Mouse (Mus musculus): Measurements from ENCODE around the gene Shc2. TPM values are rescaled to one million over a fixed set of nuclear protein-coding genes. Genes with fewer than 3 reads are reported as not detected.

The Shc2 gene
- total RNA-seq, 2 experiments from 2014 or later = 43.7 to 52.3 TPM

- peak; percentile 85 to 87 for DNase-seq (ENCODE audit: low spot score in 2 of 2)
- intact Hi-C loops (cut with DNase I) = loop anchor here (1.0 to 10.0 kb wide), 3 partner anchors 12 to 915 kb away; partner anchors contain the start of gene Ccdc105
Measured at GRCm38 (mm10) chr10:79669576-79670057, 31.9 kb upstream of the Shc2 start.

GRCm38 (mm10) chr10:79668771-79669575 lies 31.3 kb upstream of the Shc2 start, which contains the start of gene Tpgs1:
Gene Tpgs1, plus strand, starts transcription at chr10:79669369.
- intact Hi-C loops (cut with DNase I) = loop anchor here (1.0 to 10.0 kb wide), 3 partner anchors 12 to 914 kb away; partner anchors contain the start of gene Ccdc105
- DNase-seq (ENCODE audit: low spot score in 2 of 2) = peak; percentile 90 to 92

- intact Hi-C loops (cut with DNase I) = loop anchor here (10.0 kb wide), 1 partner anchor 913 kb away; the partner anchor contains the start of gene Ccdc105
- no peak for DNase-seq (ENCODE audit: low spot score in 2 of 2)
Measured at GRCm38 (mm10) chr10:79668076-79668475, 30.4 kb upstream of the Shc2 start.

GRCm38 (mm10) chr10:79666493-79666892 lies 28.8 kb upstream of the Shc2 start:
- intact Hi-C loops (cut with DNase I) = loop anchor here (10.0 kb wide), 1 partner anchor 912 kb away; the partner anchor contains the start of gene Ccdc105
- DNase-seq (ENCODE audit: low spot score in 2 of 2) = no peak

- intact Hi-C loops (cut with DNase I) = loop anchor here (10.0 kb wide), 1 partner anchor 910 kb away; the partner anchor contains the start of gene Ccdc105
- no peak for DNase-seq (ENCODE audit: low spot score in 2 of 2)
Measured at GRCm38 (mm10) chr10:79665051-79665450, 27.3 kb upstream of the Shc2 start.

- intact Hi-C loops (cut with DNase I) = loop anchor here (10.0 kb wide), 1 partner anchor 909 kb away; the partner anchor contains the start of gene Ccdc105
- peak; percentile 43 to 44 for DNase-seq (ENCODE audit: low spot score in 2 of 2)
Measured at GRCm38 (mm10) chr10:79664131-79664665, 26.5 kb upstream of the Shc2 start, which contains the start of gene Madcam1. Gene Madcam1, plus strand, starts transcription at chr10:79664559.

GRCm38 (mm10) chr10:79661861-79662260 lies 24.1 kb upstream of the Shc2 start:
- intact Hi-C loops (cut with DNase I) = loop anchor here (10.0 kb wide), 1 partner anchor 907 kb away; the partner anchor contains the start of gene Ccdc105
- DNase-seq (ENCODE audit: low spot score in 2 of 2) = no peak

- DNase-seq (ENCODE audit: low spot score in 2 of 2) = no peak
- intact Hi-C loops (cut with DNase I) = loop anchor here (10.0 kb wide), 1 partner anchor 905 kb away; the partner anchor contains the start of gene Ccdc105
Measured at GRCm38 (mm10) chr10:79660298-79660697, 22.6 kb upstream of the Shc2 start.

GRCm38 (mm10) chr10:79658829-79659228 lies 21.1 kb upstream of the Shc2 start:
- no peak for DNase-seq (ENCODE audit: low spot score in 2 of 2)
- intact Hi-C loops (cut with DNase I) = no loop called here

- intact Hi-C loops (cut with DNase I) = no loop called here
- DNase-seq (ENCODE audit: low spot score in 2 of 2) = no peak
Measured at GRCm38 (mm10) chr10:79654946-79655395, 17.3 kb upstream of the Shc2 start.

- DNase-seq (ENCODE audit: low spot score in 2 of 2) = no peak
- intact Hi-C loops (cut with DNase I) = no loop called here
Measured at GRCm38 (mm10) chr10:79652789-79653188, 15.1 kb upstream of the Shc2 start.

GRCm38 (mm10) chr10:79649070-79649751 lies 11.5 kb upstream of the Shc2 start:
- peak; percentile 65 to 79 for DNase-seq (ENCODE audit: low spot score in 2 of 2)
- intact Hi-C loops (cut with DNase I) = loop anchor here (2.0 kb wide), 1 partner anchor 54 kb away; no protein-coding TSS in a partner anchor

GRCm38 (mm10) chr10:79645711-79646110 lies 8.0 kb upstream of the Shc2 start, which contains the start of gene Odf3l2:
Gene Odf3l2, minus strand, starts transcription at chr10:79645738.
- no peak for DNase-seq (ENCODE audit: low spot score in 2 of 2)
- intact Hi-C loops (cut with DNase I) = no loop called here

GRCm38 (mm10) chr10:79638486-79639204 lies 927 bp upstream of the Shc2 start:
- intact Hi-C loops (cut with DNase I) = no loop called here

GRCm38 (mm10) chr10:79636287-79636686 lies 1.4 kb downstream of the Shc2 start:
- intact Hi-C loops (cut with DNase I) = no loop called here
- no peak for DNase-seq (ENCODE audit: low spot score in 2 of 2)

More at GRCm38 (mm10) chr10:79638486-79639204, 927 bp upstream of the Shc2 start:
- DNase-seq (ENCODE audit: low spot score in 2 of 2) = peak; percentile 62 to 72

GRCm38 (mm10) chr10:79633006-79633777 lies 4.5 kb downstream of the Shc2 start:
- DNase-seq (ENCODE audit: low spot score in 2 of 2) = no peak
- intact Hi-C loops (cut with DNase I) = no loop called here

GRCm38 (mm10) chr10:79631432-79631831 lies 6.3 kb downstream of the Shc2 start:
- intact Hi-C loops (cut with DNase I) = no loop called here

GRCm38 (mm10) chr10:79628377-79628776 lies 9.3 kb downstream of the Shc2 start:
- DNase-seq (ENCODE audit: low spot score in 2 of 2) = no peak
- intact Hi-C loops (cut with DNase I) = no loop called here

More at GRCm38 (mm10) chr10:79631432-79631831, 6.3 kb downstream of the Shc2 start:
- peak in 1 of 2 experiments; percentile 64 for DNase-seq (ENCODE audit: low spot score in 2 of 2)

All from left cerebral cortex, postnatal 36 days (tissue).